Mouse (Mus musculus): Measurements from ENCODE around the gene Camta2.

DNA sequence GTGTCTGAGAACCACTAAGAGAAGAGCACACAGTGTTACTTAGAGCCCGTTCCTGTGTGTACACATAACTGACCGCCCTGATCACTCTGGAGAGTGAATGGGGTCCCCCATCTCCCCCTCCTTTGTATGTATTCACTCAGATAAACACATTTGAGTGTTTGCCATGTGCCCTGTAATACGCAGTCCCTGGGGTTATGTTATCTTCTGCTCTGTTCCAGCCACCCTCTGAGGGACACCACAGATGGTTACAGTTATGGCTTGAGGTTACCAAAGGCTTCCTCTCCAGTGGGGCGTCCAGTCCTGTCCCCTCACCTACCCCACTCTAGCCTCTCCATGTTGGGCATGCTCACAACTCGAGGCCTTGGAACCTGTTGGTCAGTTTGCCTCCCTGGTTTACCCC, 39.5 kb upstream of the Camta2 start:
- no peak for TF ChIP-seq ZNF384 (IDR thresholded peaks at IDR 0.05; ENCODE audit: low read depth, low read length)
- TF ChIP-seq ZC3H11A (IDR thresholded peaks at IDR 0.05; ENCODE audit: borderline replicate concordance, low read depth, low read length) = no peak
- TF ChIP-seq CHD2 (IDR thresholded peaks at IDR 0.05; ENCODE audit: low read depth, low read length) = no peak
- TF ChIP-seq MAFK (IDR thresholded peaks at IDR 0.05; ENCODE audit: insufficient read depth, low read depth, low read length) = no peak
